Mouse (Mus musculus) MEL (cell line): Measurements from ENCODE around the gene 1110008P14Rik. TPM values are rescaled to one million over a fixed set of nuclear protein-coding genes. Genes with fewer than 3 reads are reported as not detected.

Experiments
- DNase-seq: peaks from one replicate; pipeline ENCODE4 v3.0.0; 2011; ENCODE audit warnings: low read depth, low spot score
- H3K27ac ChIP-seq: 2 replicates; pipeline ENCODE4 v1.5.1; 2012; ENCODE audit warnings: low read depth, mild to moderate bottlenecking, control low read depth, low read length, moderate library complexity; ENCODE audit not compliant: control insufficient read depth
- H3K27me3 ChIP-seq, 2 experiments: fragments of 150-350 bp in 1 of 2; sonication (generic) in 1 of 2; 2 replicates each; pipeline ENCODE4 v1.6.1; 2012; ENCODE audit warnings: low read length in 2 of 2, mild to moderate bottlenecking in 2 of 2, improper control_type of control experiment in 1 of 2, moderate library complexity in 1 of 2; ENCODE audit not compliant: insufficient read depth in 2 of 2, control insufficient read depth in 1 of 2
- H3K36me3 ChIP-seq, 2 experiments: 2 replicates each; pipeline ENCODE4 v1.6.1; 2012 to 2014; ENCODE audit warnings: low read length in 2 of 2, improper control_type of control experiment in 1 of 2, inconsistent platforms in 1 of 2, mild to moderate bottlenecking in 1 of 2; ENCODE audit not compliant: insufficient read depth in 2 of 2, control insufficient read depth in 1 of 2
- H3K4me1 ChIP-seq, 2 experiments: fragments of 150-350 bp in 1 of 2; sonication (generic) in 1 of 2; 2 replicates each; pipeline ENCODE4 v1.6.1; 2012; ENCODE audit warnings: low read length in 2 of 2, improper control_type of control experiment in 1 of 2, mild to moderate bottlenecking in 1 of 2; ENCODE audit not compliant: insufficient read depth in 2 of 2, control insufficient read depth in 1 of 2
- H3K4me3 ChIP-seq, 2 experiments: fragments of 150-350 bp in 1 of 2; sonication (generic) in 1 of 2; 2 replicates each; pipeline ENCODE4 v1.5.1; 2012; ENCODE audit warnings: low read depth in 2 of 2, low read length in 2 of 2, mild to moderate bottlenecking in 2 of 2, moderate library complexity in 2 of 2, control low read depth in 1 of 2, improper control_type of control experiment in 1 of 2; ENCODE audit not compliant: control insufficient read depth in 1 of 2, insufficient read depth in 1 of 2
- H3K79me2 ChIP-seq: 2 replicates; pipeline ENCODE4 v1.6.1; 2012; ENCODE audit warnings: mild to moderate bottlenecking, low read length, moderate library complexity; ENCODE audit not compliant: control insufficient read depth, poor library complexity, insufficient read depth
- H3K9ac ChIP-seq: 2 replicates; pipeline ENCODE4 v1.6.1; 2012; ENCODE audit warnings: low read depth, mild to moderate bottlenecking, control low read depth, low read length, moderate library complexity; ENCODE audit not compliant: control insufficient read depth, poor library complexity, severe bottlenecking
- H3K9me3 ChIP-seq: fragments of 150-350 bp; sonication (generic); replicated peaks from 2 replicates; pipeline ENCODE4 v1.6.1; 2012; ENCODE audit warnings: mild to moderate bottlenecking, low read length, improper control_type of control experiment, moderate library complexity; ENCODE audit not compliant: insufficient read depth
- BHLHE40 ChIP-seq: IDR thresholded peaks from 2 replicates; pipeline ENCODE4 v1.6.1; 2012; ENCODE audit warnings: low read depth, mild to moderate bottlenecking, inconsistent platforms, low read length, improper control_type of control experiment, borderline replicate concordance
- CHD1 ChIP-seq: IDR thresholded peaks from 2 replicates; pipeline ENCODE4 v1.6.1; 2012; ENCODE audit warnings: low read depth, mild to moderate bottlenecking, inconsistent platforms, low read length, improper control_type of control experiment
- CHD2 ChIP-seq: IDR thresholded peaks from 2 replicates; pipeline ENCODE4 v1.6.1; 2011; ENCODE audit warnings: low read length, improper control_type of control experiment
- ELF1 ChIP-seq: IDR thresholded peaks from 2 replicates; pipeline ENCODE4 v1.6.1; 2014; ENCODE audit warnings: low read depth, mild to moderate bottlenecking, inconsistent platforms, low read length, improper control_type of control experiment, moderate library complexity
- EP300 ChIP-seq, 2 experiments: IDR thresholded peaks; 2 replicates each; pipeline ENCODE4 v1.6.1; 2011; ENCODE audit warnings: improper control_type of control experiment in 2 of 2, low read length in 2 of 2, low read depth in 1 of 2, mild to moderate bottlenecking in 1 of 2
- ETS1 ChIP-seq: IDR thresholded peaks from 2 replicates; pipeline ENCODE4 v1.6.1; 2012; ENCODE audit warnings: low read depth, mild to moderate bottlenecking, inconsistent platforms, low read length, improper control_type of control experiment, moderate library complexity
- GATA1 ChIP-seq: IDR thresholded peaks from 2 replicates; pipeline ENCODE4 v1.6.1; 2011; ENCODE audit warnings: low read depth, low read length, improper control_type of control experiment
- JUND ChIP-seq: IDR thresholded peaks from 2 replicates; pipeline ENCODE4 v1.6.1; 2011; ENCODE audit warnings: low read depth, mild to moderate bottlenecking, improper control_type of control experiment, low read length
- KAT2A ChIP-seq: conservative IDR thresholded peaks from 2 replicates; pipeline ENCODE4 v1.6.1; 2012; ENCODE audit warnings: low read depth, low read length, improper control_type of control experiment, inconsistent platforms
- MAFK ChIP-seq: IDR thresholded peaks from 2 replicates; pipeline ENCODE4 v1.6.1; 2011; ENCODE audit warnings: low read depth, mild to moderate bottlenecking, low read length, improper control_type of control experiment, borderline replicate concordance
- MAX ChIP-seq: IDR thresholded peaks from 2 replicates; pipeline ENCODE4 v1.6.1; 2011; ENCODE audit warnings: low read length, improper control_type of control experiment
- MEF2A ChIP-seq: IDR thresholded peaks from 2 replicates; pipeline ENCODE4 v1.6.1; 2014; ENCODE audit warnings: low read depth, mild to moderate bottlenecking, inconsistent platforms, low read length, improper control_type of control experiment; ENCODE audit not compliant: poor library complexity, insufficient replicate concordance, severe bottlenecking; ENCODE audit errors: extremely low read depth
- MXI1 ChIP-seq: IDR thresholded peaks from 2 replicates; pipeline ENCODE4 v1.6.1; 2011; ENCODE audit warnings: mild to moderate bottlenecking, low read depth, low read length, improper control_type of control experiment
- MYB ChIP-seq: IDR thresholded peaks from 2 replicates; pipeline ENCODE4 v1.6.1; 2011; ENCODE audit warnings: mild to moderate bottlenecking, low read depth, low read length, improper control_type of control experiment
- MYC ChIP-seq: IDR thresholded peaks from 2 replicates; pipeline ENCODE4 v1.6.1; 2011; ENCODE audit warnings: low read depth, mild to moderate bottlenecking, low read length, improper control_type of control experiment, moderate library complexity
- POLR2A ChIP-seq, 2 experiments: IDR thresholded peaks; 2 replicates each; pipeline ENCODE4 v1.6.1; 2011 to 2012; ENCODE audit warnings: low read length in 2 of 2, mild to moderate bottlenecking in 2 of 2, control low read depth in 1 of 2, improper control_type of control experiment in 1 of 2, low read depth in 1 of 2, moderate library complexity in 1 of 2; ENCODE audit not compliant: control insufficient read depth in 1 of 2, insufficient read depth in 1 of 2, poor library complexity in 1 of 2
- RAD21 ChIP-seq: IDR thresholded peaks from 2 replicates; pipeline ENCODE4 v1.6.1; 2011; ENCODE audit warnings: mild to moderate bottlenecking, low read depth, low read length, improper control_type of control experiment
- SIN3A ChIP-seq: IDR thresholded peaks from 2 replicates; pipeline ENCODE4 v1.6.1; 2012; ENCODE audit warnings: low read length, improper control_type of control experiment, inconsistent platforms
- SMC3 ChIP-seq: IDR thresholded peaks from 2 replicates; pipeline ENCODE4 v1.6.1; 2011; ENCODE audit warnings: low read depth, low read length, improper control_type of control experiment
- TCF12 ChIP-seq: IDR thresholded peaks from 2 replicates; pipeline ENCODE4 v1.6.1; 2014; ENCODE audit warnings: low read depth, mild to moderate bottlenecking, inconsistent platforms, low read length, improper control_type of control experiment, moderate library complexity
- USF1 ChIP-seq: IDR thresholded peaks from 2 replicates; pipeline ENCODE4 v1.6.1; 2014; ENCODE audit warnings: low read depth, mild to moderate bottlenecking, inconsistent platforms, low read length, improper control_type of control experiment, moderate library complexity
- USF2 ChIP-seq, 2 experiments: IDR thresholded peaks; 2 replicates each; pipeline ENCODE4 v1.6.1; 2011 to 2012; ENCODE audit warnings: improper control_type of control experiment in 2 of 2, low read length in 2 of 2, borderline replicate concordance in 1 of 2, inconsistent platforms in 1 of 2, low read depth in 1 of 2, mild to moderate bottlenecking in 1 of 2; ENCODE audit not compliant: insufficient read depth in 1 of 2
- ZC3H11A ChIP-seq: IDR thresholded peaks from 2 replicates; pipeline ENCODE4 v1.6.1; 2012; ENCODE audit warnings: low read depth, mild to moderate bottlenecking, inconsistent platforms, low read length, improper control_type of control experiment
- ZKSCAN1 ChIP-seq: IDR thresholded peaks from 2 replicates; pipeline ENCODE4 v1.6.1; 2012; ENCODE audit warnings: low read depth, mild to moderate bottlenecking, inconsistent platforms, low read length, improper control_type of control experiment, moderate library complexity
- ZMIZ1 ChIP-seq: IDR thresholded peaks from 2 replicates; pipeline ENCODE4 v1.6.1; 2012; ENCODE audit warnings: low read depth, mild to moderate bottlenecking, inconsistent platforms, low read length, improper control_type of control experiment, moderate library complexity
- ZNF384 ChIP-seq: IDR thresholded peaks from 2 replicates; pipeline ENCODE4 v1.6.1; 2012; ENCODE audit warnings: low read depth, mild to moderate bottlenecking, inconsistent platforms, low read length, improper control_type of control experiment
- polyA plus RNA-seq, 2 experiments: library from polyadenylated mRNA; stranded (reverse) in 1 of 2; unstranded in 1 of 2; fragments of >175 nt in 1 of 2; fragments of >200 nt in 1 of 2; gene quantifications; 2 replicates each; pipeline versions ENCODE4 v1.2.1 to v1.2.4; 2012; ENCODE audit warnings: low replicate concordance in 2 of 2, low read depth in 1 of 2; ENCODE audit not compliant: insufficient read length in 2 of 2, insufficient read depth in 1 of 2, missing spikeins in 1 of 2
- total RNA-seq: library from RNA; depleted of rRNA; stranded (reverse); fragments of 300-350 nt; gene quantifications from 2 replicates; pipeline ENCODE4 v1.2.3, GENCODE M21; 2012

Gene 1110008P14Rik
- total and polyA plus RNA-seq, 3 experiments, result 62.9 to 63.5 TPM; not detected in 1

GRCm38 (mm10) chr2:32426141-32426540, 44.4 kb upstream of the 1110008P14Rik start:
- H3K4me3 ChIP-seq, result no peak overlapping the region
- H3K27me3 ChIP-seq, result no peaks in the 10 kb centered on the region
- peaks cover 0 to 37% of the 10 kb centered on the region in 2 experiments; a peak in 2 of 4 replicates for H3K36me3 ChIP-seq
- H3K9me3 ChIP-seq, result no peaks in the 10 kb centered on the region
- peaks cover 26 to 44% of the 10 kb centered on the region in 2 experiments for H3K4me1 ChIP-seq
- peaks cover 17% of the 10 kb centered on the region for H3K79me2 ChIP-seq
- no peak overlapping the region for H3K27ac ChIP-seq
- TF ChIP-seq CHD1 (no peak), TCF12 (no peak), MEF2A (no peak), ZNF384 (no peak), POLR2A (IDR thresholded peaks at IDR 0.05; ENCODE audit: control insufficient read depth in 1 of 2, insufficient read depth in 1 of 2, low read depth in 1 of 2, low read length in 2 of 2, poor library complexity in 1 of 2) (no peak), MYC (no peak), USF1 (no peak), EP300 (IDR thresholded peaks at IDR 0.05; ENCODE audit: low read depth in 1 of 2, low read length in 2 of 2) (no peak), ELF1 (no peak), MXI1 (no peak), ETS1 (no peak), RAD21 (no peak)
- H3K9ac ChIP-seq, result no peak overlapping the region
- DNase-seq, result no peak

GRCm38 (mm10) chr2:32425568-32425967, 43.8 kb upstream of the 1110008P14Rik start:
- Histone ChIP-seq H3K27me3 (no peaks in the 10 kb centered on the region), H3K4me3 (no peak overlapping the region)

More at GRCm38 (mm10) chr2:32425568-32425967, 43.8 kb upstream of the 1110008P14Rik start:
- Histone ChIP-seq H3K79me2 (peaks cover 17% of the 10 kb centered on the region), H3K4me1 (peaks cover 26 to 44% of the 10 kb centered on the region in 2 experiments), H3K27ac (no peak overlapping the region), H3K9ac (no peak overlapping the region), H3K9me3 (no peaks in the 10 kb centered on the region), H3K36me3 (peaks cover 0 to 37% of the 10 kb centered on the region in 2 experiments; a peak in 2 of 4 replicates)
- TF ChIP-seq ZMIZ1 (no peak), JUND (no peak), ZKSCAN1 (no peak), MYB (no peak), BHLHE40 (no peak), SMC3 (no peak), GATA1 (no peak), TCF12 (no peak), MAFK (no peak), SIN3A (no peak), MEF2A (no peak), ZC3H11A (no peak), KAT2A (no peak), USF1 (no peak), MAX (no peak), USF2 (IDR thresholded peaks at IDR 0.05; ENCODE audit: borderline replicate concordance in 1 of 2, insufficient read depth in 1 of 2, low read depth in 1 of 2, low read length in 2 of 2) (no peak), CHD2 (no peak), MYC (no peak)
- DNase-seq, result no peak
